Mouse (Mus musculus) urinary bladder, postnatal 25 days (tissue): ENCODE measurements at regions not wholly inside any gene's neighbourhood (a gene's known extent, or its start where the extent isn't known, plus 50 kb on each side); places are given as distances from the start of the nearest gene placed in this dataset.
A peak's percentile ranks its signal among the peaks of the same experiment; 100 is the strongest.

Experiments used
- DNase-seq: peaks from one replicate; pipeline ENCODE4 v3.0.0; 2022; ENCODE audit warnings: low spot score

- no peak for DNase-seq
Measured at GRCm38 (mm10) chr4:62808553-62808950, 156.8 kb upstream of the Zfp618 start.

- no peak for DNase-seq
Measured at GRCm38 (mm10) chr4:62809048-62809447, 156.3 kb upstream of the Zfp618 start.

GRCm38 (mm10) chr4:62819889-62820288 lies 145.5 kb upstream of the Zfp618 start:
- DNase-seq: no peak

- no peak for DNase-seq
Measured at GRCm38 (mm10) chr4:62821288-62821687, 144.1 kb upstream of the Zfp618 start.

GRCm38 (mm10) chr4:62822568-62822967 lies 142.8 kb upstream of the Zfp618 start:
- peak; percentile 41 for DNase-seq

GRCm38 (mm10) chr4:62823082-62823481 lies 142.3 kb upstream of the Zfp618 start:
- DNase-seq: no peak

GRCm38 (mm10) chr4:62823555-62824250 lies 141.7 kb upstream of the Zfp618 start:
- DNase-seq: no peak

GRCm38 (mm10) chr4:62824581-62824980 lies 140.8 kb upstream of the Zfp618 start:
- DNase-seq: no peak

- DNase-seq: no peak
Measured at GRCm38 (mm10) chr4:62825256-62825655, 140.1 kb upstream of the Zfp618 start.

- DNase-seq: no peak
Measured at GRCm38 (mm10) chr4:62828963-62829362, 136.4 kb upstream of the Zfp618 start.

GRCm38 (mm10) chr4:62833944-62834343 lies 131.4 kb upstream of the Zfp618 start:
- DNase-seq: no peak

GRCm38 (mm10) chr4:62836875-62837274 lies 128.5 kb upstream of the Zfp618 start:
- DNase-seq: no peak

- DNase-seq: no peak
Measured at GRCm38 (mm10) chr4:62850526-62850925, 114.8 kb upstream of the Zfp618 start.

- DNase-seq: no peak
Measured at GRCm38 (mm10) chr4:62853335-62853734, 112.0 kb upstream of the Zfp618 start.

- DNase-seq: no peak
Measured at GRCm38 (mm10) chr4:62856406-62856805, 109.0 kb upstream of the Zfp618 start.

GRCm38 (mm10) chr4:62862756-62863155 lies 102.6 kb upstream of the Zfp618 start:
- DNase-seq: no peak

- DNase-seq: no peak
Measured at GRCm38 (mm10) chr4:62870391-62870983, 94.9 kb upstream of the Zfp618 start.

GRCm38 (mm10) chr4:62872562-62872961 lies 92.8 kb upstream of the Zfp618 start:
- DNase-seq: no peak

- DNase-seq: no peak
Measured at GRCm38 (mm10) chr4:62873986-62874385, 91.4 kb upstream of the Zfp618 start.

GRCm38 (mm10) chr4:62878063-62878462 lies 87.3 kb upstream of the Zfp618 start:
- no peak for DNase-seq

- DNase-seq: no peak
Measured at GRCm38 (mm10) chr4:62878927-62879326, 86.4 kb upstream of the Zfp618 start.

- no peak for DNase-seq
Measured at GRCm38 (mm10) chr4:62881824-62882223, 83.5 kb upstream of the Zfp618 start.

GRCm38 (mm10) chr4:62882276-62882675 lies 83.1 kb upstream of the Zfp618 start:
- no peak for DNase-seq

- no peak for DNase-seq
Measured at GRCm38 (mm10) chr4:62888736-62889135, 76.6 kb upstream of the Zfp618 start.
